Mouse (Mus musculus) adrenal gland, postnatal 10 days (tissue): ENCODE results near the gene Stxbp3. TPM values are rescaled to one million over a fixed set of nuclear protein-coding genes. Genes with fewer than 3 reads are reported as not detected.

ENCODE experiments used
- DNase-seq: peaks from one replicate; pipeline ENCODE4 v3.0.0; 2021; ENCODE audit warnings: mixed read lengths
- total RNA-seq, 2 experiments: library from RNA; stranded (reverse); gene quantifications; 2 replicates each; pipeline ENCODE4 v1.2.3; 2021

Stxbp3 gene
- total RNA-seq, 2 experiments from 2014 or later, result 40.2 to 46.6 TPM

GRCm38 (mm10) chr3:108795554-108796299, 44.6 kb downstream of the Stxbp3 start:
- no peak for DNase-seq

- DNase-seq, result no peak
Measured at GRCm38 (mm10) chr3:108794780-108795179, 45.5 kb downstream of the Stxbp3 start.

- DNase-seq, result no peak
Measured at GRCm38 (mm10) chr3:108792420-108792819, 47.9 kb downstream of the Stxbp3 start.

- DNase-seq, result no peak
Measured at GRCm38 (mm10) chr3:108791054-108791706, 49.1 kb downstream of the Stxbp3 start.

GRCm38 (mm10) chr3:108790499-108790898, 49.8 kb downstream of the Stxbp3 start:
- DNase-seq, result no peak

- DNase-seq, result no peak
Measured at GRCm38 (mm10) chr3:108789299-108789698, 51.0 kb downstream of the Stxbp3 start.

- no peak for DNase-seq
Measured at GRCm38 (mm10) chr3:108788455-108788794, 51.9 kb downstream of the Stxbp3 start.

GRCm38 (mm10) chr3:108787754-108788454, 52.4 kb downstream of the Stxbp3 start:
- DNase-seq, result no peak

- no peak for DNase-seq
Measured at GRCm38 (mm10) chr3:108786520-108786919, 53.8 kb downstream of the Stxbp3 start.

- DNase-seq, result no peak
Measured at GRCm38 (mm10) chr3:108782364-108782895, 57.9 kb downstream of the Stxbp3 start.

GRCm38 (mm10) chr3:108781884-108782270, 58.4 kb downstream of the Stxbp3 start:
- DNase-seq, result no peak

- DNase-seq, result peak; percentile 58
Measured at GRCm38 (mm10) chr3:108781238-108781883, 59.0 kb downstream of the Stxbp3 start.

GRCm38 (mm10) chr3:108778761-108779540, 61.4 kb downstream of the Stxbp3 start:
- no peak for DNase-seq

GRCm38 (mm10) chr3:108772811-108773210, 67.5 kb downstream of the Stxbp3 start:
- DNase-seq, result no peak

- no peak for DNase-seq
Measured at GRCm38 (mm10) chr3:108772211-108772610, 68.1 kb downstream of the Stxbp3 start.

- peak; percentile 73 for DNase-seq
Measured at GRCm38 (mm10) chr3:108770725-108771368, 69.5 kb downstream of the Stxbp3 start.

GRCm38 (mm10) chr3:108769547-108769946, 70.8 kb downstream of the Stxbp3 start:
- DNase-seq, result no peak

GRCm38 (mm10) chr3:108767416-108767815, 72.9 kb downstream of the Stxbp3 start:
- DNase-seq, result no peak

GRCm38 (mm10) chr3:108766943-108767342, 73.4 kb downstream of the Stxbp3 start:
- no peak for DNase-seq

- no peak for DNase-seq
Measured at GRCm38 (mm10) chr3:108765476-108765875, 74.8 kb downstream of the Stxbp3 start.

GRCm38 (mm10) chr3:108764976-108765375, 75.3 kb downstream of the Stxbp3 start:
- DNase-seq, result peak; percentile 40
